Mouse (Mus musculus) cerebellum, adult 2 months (tissue): Measurements from ENCODE around the gene Phkg1. TPM values are rescaled to one million over a fixed set of nuclear protein-coding genes. Genes with fewer than 3 reads are reported as not detected.

Source experiments
- DNase-seq, 2 experiments: peaks; one replicate each; pipeline ENCODE4 v3.0.0; 2021
- H3K27ac ChIP-seq: fragments of 200-500 bp; 2 replicates; pipeline ENCODE4 v1.5.1; 2012; ENCODE audit warnings: low read length, control low read depth, inconsistent platforms; ENCODE audit not compliant: insufficient read depth
- H3K27me3 ChIP-seq: fragments of 200-500 bp; 2 replicates; pipeline ENCODE4 v1.6.1; 2012; ENCODE audit warnings: inconsistent platforms, mild to moderate bottlenecking, low read length, moderate library complexity; ENCODE audit not compliant: control insufficient read depth, insufficient read depth
- H3K4me1 ChIP-seq: fragments of 200-500 bp; 2 replicates; pipeline ENCODE4 v1.6.1; 2011; ENCODE audit warnings: low read length; ENCODE audit not compliant: control insufficient read depth, insufficient read depth
- H3K4me3 ChIP-seq: fragments of 200-500 bp; replicated peaks from 2 replicates; pipeline ENCODE3; 2011; ENCODE audit warnings: mild to moderate bottlenecking, low read depth, low read length, control low read depth; ENCODE audit not compliant: insufficient read depth
- CTCF ChIP-seq: fragments of 200-500 bp; IDR thresholded peaks from 2 replicates; pipeline ENCODE4 v1.5.1; 2011; ENCODE audit warnings: low read depth, mild to moderate bottlenecking, control low read depth, low read length, moderate library complexity, borderline replicate concordance; ENCODE audit not compliant: insufficient read depth
- POLR2A ChIP-seq: fragments of 200-500 bp; IDR thresholded peaks from 2 replicates; pipeline ENCODE4 v1.6.1; 2011; ENCODE audit warnings: low read length, control low read depth, borderline replicate concordance; ENCODE audit not compliant: insufficient read depth
- WGBS: fragments of 180-500 bp; shearing (Covaris S2); methylation state at CpG from one replicate; pipeline ENCODE4 v1.1.7; 2018; 5-methylcytosine and 5-hydroxymethylcytosine counted together
- polyA plus RNA-seq: library from polyadenylated mRNA; depleted of rRNA; stranded (reverse); fragments of >200 nt; gene quantifications from 2 replicates; pipeline ENCODE4 v1.2.3, GENCODE M21; 2012; rRNA removed

Gene Phkg1
- polyA plus RNA-seq, 1 experiment = 34.8 TPM

GRCm38 (mm10) chr5:129855163-129855562, 43.2 kb downstream of the Phkg1 start:
- DNase-seq = no peak
- Histone ChIP-seq H3K27me3 (no peaks in the 10 kb centered on the region), H3K4me3 (no peak overlapping the region), H3K27ac (no peak overlapping the region), H3K4me1 (no peaks in the 10 kb centered on the region)
- no peak for TF ChIP-seq POLR2A
- WGBS = 39% methylated on average over 5 of the region's 5 CpGs

DNA sequence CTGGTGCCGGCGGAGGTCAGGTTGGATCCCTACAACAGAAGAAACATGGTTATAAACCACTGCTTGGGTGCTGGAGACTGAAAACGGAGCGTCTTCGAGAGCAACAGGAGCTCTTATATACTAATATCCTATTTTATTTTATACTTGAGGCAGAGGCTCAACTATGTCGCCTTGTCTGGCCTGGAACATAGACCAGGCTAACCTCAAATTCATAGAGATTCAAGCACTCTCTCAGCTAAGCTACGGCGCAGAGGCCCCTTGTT, 50.9 kb downstream of the Phkg1 start:
- Histone ChIP-seq H3K4me3 (peak overlapping the region; percentile 95), H3K27me3 (no peaks in the 10 kb centered on the region), H3K4me1 (no peaks in the 10 kb centered on the region; the same call in 1 of the 2 replicates), H3K27ac (no peak overlapping the region)
- TF ChIP-seq POLR2A (no peak), CTCF (no peak)
- WGBS = 25% methylated on average over 8 of the region's 8 CpGs
- DNase-seq = no peak

DNA sequence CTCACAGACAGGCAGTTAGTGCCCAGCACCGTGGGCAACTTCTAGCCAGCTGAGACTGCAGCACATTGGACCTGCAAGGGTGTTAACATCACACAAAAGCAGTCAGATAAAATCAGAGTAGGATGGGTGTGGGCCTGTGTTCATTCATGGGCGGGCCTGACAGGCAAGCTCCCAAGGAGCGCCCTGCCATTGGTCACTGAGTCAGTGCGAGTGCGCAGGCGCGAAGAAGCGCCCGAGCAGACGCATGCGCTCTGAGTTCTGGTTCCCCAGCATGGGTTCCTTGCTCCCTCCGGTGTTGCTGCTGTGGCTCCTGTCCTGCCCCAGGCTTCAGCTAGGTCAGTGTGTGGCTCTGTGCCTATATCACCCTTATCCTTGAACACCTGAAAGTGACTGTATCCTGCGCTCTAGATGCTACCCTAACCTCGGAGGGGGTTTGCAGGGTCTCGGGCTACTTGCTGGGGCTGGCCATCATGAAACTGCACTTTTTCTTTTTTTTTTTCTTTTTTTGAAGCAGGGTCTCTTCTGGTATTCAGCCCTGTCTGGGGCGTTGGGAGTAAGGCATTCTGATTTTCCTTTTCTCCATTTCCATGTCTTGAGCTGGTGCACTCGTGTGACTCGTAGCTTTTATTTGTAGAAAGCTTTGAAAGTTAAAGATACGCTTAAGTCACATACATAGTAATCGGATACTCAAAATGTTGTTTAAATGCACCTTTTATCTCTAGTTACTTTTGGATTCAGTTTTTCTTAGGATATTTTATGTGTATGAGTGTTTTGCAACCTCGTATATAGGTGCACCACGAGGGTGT, 51.4 kb downstream of the Phkg1 start, which contains the start of gene Sumf2:
Sumf2 (plus strand) TSS at position 235 of the 806 bp plus-strand sequence.
- no peaks in the 10 kb centered on the region for H3K27me3 ChIP-seq
- H3K27ac ChIP-seq = peak within 1 kb of the TSS; percentile 55; the same call in 1 of the 2 replicates
- 4% methylated on average over 22 of the region's 22 CpGs for WGBS
- peak within 1 kb of the TSS; percentile 95 for H3K4me3 ChIP-seq
- H3K4me1 ChIP-seq = no peaks in the 10 kb centered on the region; the same call in 1 of the 2 replicates
- peak; percentile 96 to 97 for DNase-seq
- peak; percentile 99 for TF ChIP-seq POLR2A
- TF ChIP-seq CTCF = no peak; the same call in 1 of the 2 replicates

GRCm38 (mm10) chr5:129844848-129845247, 53.5 kb downstream of the Phkg1 start:
- no peak for DNase-seq
- WGBS = 94% methylated on average over 5 of the region's 5 CpGs
- Histone ChIP-seq H3K4me3 (no peak overlapping the region), H3K27ac (no peak overlapping the region), H3K4me1 (no peaks in the 10 kb centered on the region; the same call in 1 of the 2 replicates), H3K27me3 (no peaks in the 10 kb centered on the region)
- no peak for TF ChIP-seq CTCF
- no peak for TF ChIP-seq POLR2A

Other genes starting within 250 kb of the Phkg1 start
- gene Zfp11, start 228.4 kb downstream of the Phkg1 start, polyA plus RNA-seq = 5.0 and 5.5 TPM in 2 replicates
- gene Sept14, start 190.0 kb downstream of the Phkg1 start, polyA plus RNA-seq = not detected in 2 replicates
- 90.6 and 97.4 TPM in 2 replicates for gene Mrps17, start 183.1 kb downstream of the Phkg1 start, polyA plus RNA-seq
- gene Nipsnap2, start 173.5 kb downstream of the Phkg1 start, polyA plus RNA-seq = 137 and 157 TPM in 2 replicates
- 23.4 and 27.3 TPM in 2 replicates for gene Psph, start 111.1 kb downstream of the Phkg1 start, polyA plus RNA-seq
- gene Sumf2, start 51.6 kb downstream of the Phkg1 start, polyA plus RNA-seq = 16.2 and 17.3 TPM in 2 replicates
- 797 and 866 TPM in 2 replicates for gene Chchd2, start 11.1 kb downstream of the Phkg1 start, polyA plus RNA-seq
- 3.3 and 3.9 TPM in 2 replicates for gene Zbed5, start 2.8 kb downstream of the Phkg1 start, polyA plus RNA-seq
- gene Nupr1l, start 10.0 kb upstream of the Phkg1 start, polyA plus RNA-seq = 3.4 and 3.9 TPM in 2 replicates
- 29.4 and 32.4 TPM in 2 replicates for gene Vkorc1l1, start 43.4 kb upstream of the Phkg1 start, polyA plus RNA-seq
- 18.9 and 19.3 TPM in 2 replicates for gene Gusb, start 104.5 kb upstream of the Phkg1 start, polyA plus RNA-seq
- gene Asl, start 130.7 kb upstream of the Phkg1 start, polyA plus RNA-seq = 27.0 and 28.7 TPM in 2 replicates
- gene Crcp, start 130.7 kb upstream of the Phkg1 start, polyA plus RNA-seq = 34.9 and 38.9 TPM in 2 replicates
- gene Tpst1, start 174.8 kb upstream of the Phkg1 start, polyA plus RNA-seq = 36.3 and 41.6 TPM in 2 replicates
- 12.5 and 13.9 TPM in 2 replicates for gene Kctd7, start 246.3 kb upstream of the Phkg1 start, polyA plus RNA-seq